9 mouse cellular contexts compared by ENCODE assay signal in genomic region chr9:47276303-47277005, GRCm38 (mm10).
A peak's percentile ranks its signal among the peaks of the same experiment; 100 is the strongest.
DNase-seq lines count a peak whose midpoint lies in the region; ATAC-seq lines count a peak whose summit lies in the region.
"Had no signal": no experiment of that assay in that cellular context is flagged by ENCODE, and none has a peak within 500 bp of the region (broad histone marks: within the 10 kb centered on the region; RNA-seq: fewer than 3 reads in every experiment).

No protein-coding gene starts in this region.

- no peaks in the 10 kb centered on the region for H3K9me3 ChIP-seq in kidney, embryonic 16.5 days (ENCODE audit: low read length)
- H3K9me3 ChIP-seq: neural tube, embryonic 12.5 days had no signal

- ATAC-seq in kidney, embryonic 16.5 days (ENCODE audit: low FRiP score, low TSS enrichment) = peak; percentile 78
- ATAC-seq in activated CD4-positive, CD25-positive, alpha-beta regulatory T cell, adult 4 months = no peak

- H3K27ac ChIP-seq in kidney, embryonic 16.5 days (ENCODE audit: low read length) = peak overlapping the region; percentile 12; the same call in 1 of the 2 replicates
- H3K27ac ChIP-seq: neural tube, embryonic 12.5 days had no signal

- H3K4me1 ChIP-seq in kidney, embryonic 16.5 days (ENCODE audit: insufficient read depth, low read length) = peaks cover 22% of the 10 kb centered on the region

- no peak overlapping the region for H3K9ac ChIP-seq in kidney, embryonic 16.5 days (replicated peaks; ENCODE audit: low read length)
- H3K9ac ChIP-seq: neural tube, embryonic 12.5 days had no signal

- H3K4me3 ChIP-seq in kidney, embryonic 16.5 days (ENCODE audit: low read length) = no peak overlapping the region
- H3K4me3 ChIP-seq: neural tube, embryonic 12.5 days had no signal

- no peaks in the 10 kb centered on the region for H3K36me3 ChIP-seq in kidney, embryonic 16.5 days (ENCODE audit: insufficient read depth, low read length)
- H3K36me3 ChIP-seq: neural tube, embryonic 12.5 days had no signal

- H3K4me2 ChIP-seq in kidney, embryonic 16.5 days (replicated peaks; ENCODE audit: low read depth, low read length) = no peak overlapping the region
- H3K4me2 ChIP-seq: neural tube, embryonic 12.5 days had no signal

- no peaks in the 10 kb centered on the region for H3K27me3 ChIP-seq in kidney, embryonic 16.5 days (ENCODE audit: insufficient read depth, low read length)
- H3K27me3 ChIP-seq: neural tube, embryonic 12.5 days had no signal

- 33% methylated on average over 12 of the region's 12 CpGs for WGBS in kidney, embryonic 16.5 days

- intact Hi-C loops in heart, postnatal 10 days (cut with DNase I) = no loop called here
- intact Hi-C loops in left cerebral cortex, postnatal 36 days (cut with DNase I) = no loop called here

- peak; percentile 18 for DNase-seq in adrenal gland, postnatal 10 days
- DNase-seq in adrenal gland, postnatal 25 days = no peak
- DNase-seq in kidney, adult 18-20 months = no peak
- DNase-seq in heart, postnatal 10 days = peak; percentile 66 to 74
- peak; percentile 28 for DNase-seq in ovary, adult 18-20 months (ENCODE audit: low spot score)
- DNase-seq in left cerebral cortex, postnatal 36 days (ENCODE audit: low spot score in 2 of 2) = no peak

Comparison
In these comparisons a context has a peak if more than half of its experiments do, and no peak if none do; other contexts are left out.
1. DNase-seq: peak in adrenal gland, postnatal 10 days (single experiment), heart, postnatal 10 days (2 of 2) and ovary, adult 18-20 months (single experiment); none in adrenal gland, postnatal 25 days (single experiment), kidney, adult 18-20 months (single experiment) and left cerebral cortex, postnatal 36 days (0 of 2).